8 mouse cellular contexts compared by ENCODE assay signal in the genomic region with DNA sequence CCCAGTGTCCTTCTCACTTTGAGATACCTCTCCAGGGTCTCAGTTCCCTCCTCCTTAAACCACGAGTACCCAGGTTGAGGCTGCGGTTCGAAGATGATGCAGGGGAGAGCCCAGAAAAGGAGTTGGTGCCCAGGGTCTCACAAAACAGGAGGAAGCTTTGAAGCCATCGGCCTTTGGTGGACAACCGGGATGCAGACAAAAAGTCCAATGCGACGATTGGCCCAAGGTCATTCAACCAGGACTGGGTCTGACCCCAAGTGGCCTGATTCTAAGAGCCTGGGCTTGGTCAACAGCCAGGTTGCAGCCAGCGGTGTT. TPM values are rescaled to one million over a fixed set of nuclear protein-coding genes. Genes with fewer than 3 reads are reported as not detected.
A peak's percentile ranks its signal among the peaks of the same experiment; 100 is the strongest.
DNase-seq lines count a peak whose midpoint lies in the region; ATAC-seq and TF ChIP-seq lines count a peak whose summit lies in the region.

No protein-coding gene starts in this region.

- H3K9ac ChIP-seq in kidney, postnatal 0 days (ENCODE audit: low read depth, low read length), result peak overlapping the region; percentile 51
- H3K9ac ChIP-seq in embryonic facial prominence, embryonic 14.5 days (ENCODE audit: low read depth, low read length), result peak overlapping the region; percentile 63
- H3K9ac ChIP-seq in intestine, postnatal 0 days (ENCODE audit: low read depth, low read length), result no peak overlapping the region
- H3K9ac ChIP-seq in neural tube, embryonic 12.5 days, result peak overlapping the region; percentile 51

- TF ChIP-seq CTCF in kidney, postnatal 0 days (IDR thresholded peaks at IDR 0.05; ENCODE audit: low read depth), result no peak
- no peak for TF ChIP-seq CTCF in intestine, postnatal 0 days (IDR thresholded peaks at IDR 0.05; ENCODE audit: low read depth)

- no peaks in the 10 kb centered on the region for H3K36me3 ChIP-seq in kidney, postnatal 0 days (ENCODE audit: insufficient read depth, low read length)
- peaks cover 10% of the 10 kb centered on the region; the same call in 1 of the 2 replicates for H3K36me3 ChIP-seq in embryonic facial prominence, embryonic 14.5 days (ENCODE audit: control insufficient read depth, insufficient read depth, low read length)
- H3K36me3 ChIP-seq in intestine, postnatal 0 days (ENCODE audit: control insufficient read depth, insufficient read depth), result peaks cover 4% of the 10 kb centered on the region; the same call in 1 of the 2 replicates
- no peaks in the 10 kb centered on the region for H3K36me3 ChIP-seq in neural tube, embryonic 12.5 days

- H3K4me2 ChIP-seq in kidney, postnatal 0 days (ENCODE audit: low read length), result peak overlapping the region; percentile 69
- H3K4me2 ChIP-seq in embryonic facial prominence, embryonic 14.5 days (ENCODE audit: low read depth, low read length), result peak overlapping the region; percentile 93
- H3K4me2 ChIP-seq in intestine, postnatal 0 days (replicated peaks; ENCODE audit: low read depth), result peak overlapping the region; percentile 95
- peak overlapping the region; percentile 84 for H3K4me2 ChIP-seq in neural tube, embryonic 12.5 days (replicated peaks)

- H3K4me3 ChIP-seq in kidney, postnatal 0 days (replicated peaks; ENCODE audit: low read depth, low read length), result peak overlapping the region; percentile 35
- peak overlapping the region; percentile 53 for H3K4me3 ChIP-seq in embryonic facial prominence, embryonic 14.5 days (ENCODE audit: low read depth, low read length)
- peak overlapping the region; percentile 55 for H3K4me3 ChIP-seq in intestine, postnatal 0 days (ENCODE audit: low read depth, low read length)
- H3K4me3 ChIP-seq in neural tube, embryonic 12.5 days, result peak overlapping the region; percentile 46

- DNase-seq in kidney, postnatal 0 days (ENCODE audit: low spot score), result no peak
- DNase-seq in kidney, postnatal 10 days, result no peak
- DNase-seq in embryonic facial prominence, embryonic 14.5 days (ENCODE audit: low spot score), result no peak
- DNase-seq in c-Kit-positive CD71-positive TER-119-positive erythroid progenitor cells, embryonic 14.5 days (ENCODE audit: low spot score), result no peak
- no peak for DNase-seq in lung, postnatal 25 days (ENCODE audit: low spot score)

- ATAC-seq in kidney, postnatal 0 days (replicated peaks; ENCODE audit: low FRiP score, low read depth), result no peak
- ATAC-seq in embryonic facial prominence, embryonic 14.5 days (ENCODE audit: low read depth), result no peak
- ATAC-seq in intestine, postnatal 0 days, result no peak
- no peak for ATAC-seq in neural tube, embryonic 12.5 days (ENCODE audit: low FRiP score, low read depth)
- no peak for ATAC-seq in erythroid progenitor cell, adult 5-6 weeks (replicated peaks; ENCODE audit: low FRiP score, poor library complexity, severe bottlenecking)

- H3K27me3 ChIP-seq in kidney, postnatal 0 days (ENCODE audit: insufficient read depth, low read length), result peaks cover 7% of the 10 kb centered on the region
- H3K27me3 ChIP-seq in embryonic facial prominence, embryonic 14.5 days (replicated peaks; ENCODE audit: control insufficient read depth, insufficient read depth, low read length), result peaks cover 71% of the 10 kb centered on the region
- peaks cover 38% of the 10 kb centered on the region for H3K27me3 ChIP-seq in intestine, postnatal 0 days (replicated peaks; ENCODE audit: control insufficient read depth, insufficient read depth, low read length)
- H3K27me3 ChIP-seq in neural tube, embryonic 12.5 days (replicated peaks), result peaks cover 78% of the 10 kb centered on the region

- WGBS in kidney, postnatal 0 days, result 15% methylated on average over 8 of the region's 8 CpGs
- 23% methylated on average over 8 of the region's 8 CpGs for WGBS in embryonic facial prominence, embryonic 14.5 days
- 46% methylated on average over 8 of the region's 8 CpGs for WGBS in intestine, postnatal 0 days
- WGBS in neural tube, embryonic 12.5 days, result 14% methylated on average over 8 of the region's 8 CpGs

- peaks cover 19% of the 10 kb centered on the region for H3K4me1 ChIP-seq in kidney, postnatal 0 days (replicated peaks; ENCODE audit: insufficient read depth, low read length)
- H3K4me1 ChIP-seq in embryonic facial prominence, embryonic 14.5 days (ENCODE audit: control insufficient read depth, insufficient read depth, low read length), result peaks cover 9% of the 10 kb centered on the region
- H3K4me1 ChIP-seq in intestine, postnatal 0 days (replicated peaks; ENCODE audit: control insufficient read depth, insufficient read depth, low read length), result peaks cover 8% of the 10 kb centered on the region
- H3K4me1 ChIP-seq in neural tube, embryonic 12.5 days, result peaks cover 31% of the 10 kb centered on the region

- H3K9me3 ChIP-seq in kidney, postnatal 0 days (replicated peaks; ENCODE audit: low read length), result no peaks in the 10 kb centered on the region
- H3K9me3 ChIP-seq in embryonic facial prominence, embryonic 14.5 days (ENCODE audit: control insufficient read depth, low read length), result no peaks in the 10 kb centered on the region
- no peaks in the 10 kb centered on the region for H3K9me3 ChIP-seq in intestine, postnatal 0 days (ENCODE audit: control insufficient read depth)
- no peaks in the 10 kb centered on the region for H3K9me3 ChIP-seq in neural tube, embryonic 12.5 days

- no peak overlapping the region for H3K27ac ChIP-seq in kidney, postnatal 0 days
- H3K27ac ChIP-seq in embryonic facial prominence, embryonic 14.5 days (replicated peaks; ENCODE audit: low read depth, low read length), result no peak overlapping the region
- no peak overlapping the region for H3K27ac ChIP-seq in intestine, postnatal 0 days (ENCODE audit: low read depth, low read length)
- H3K27ac ChIP-seq in neural tube, embryonic 12.5 days, result no peak overlapping the region

RNA-seq across cellular contexts. Expression of a gene that starts 0.4 kb away (rescaled TPM):
- 1.9 and 2.7 TPM in 2 replicates for polyA plus RNA-seq in kidney, postnatal 0 days (2015; fragmentation: Nextera tagmentation; extraction: Ambion mirVana)
- 3.8 and 4.8 TPM in 2 replicates for polyA plus RNA-seq in embryonic facial prominence, embryonic 14.5 days (2014; fragmentation: Nextera tagmentation; extraction: Ambion mirVana)
- 0.93 and 1.2 TPM in 2 replicates for polyA plus RNA-seq in intestine, postnatal 0 days (2015; fragmentation: Nextera tagmentation; extraction: Ambion mirVana)
- 0.75 and 0.92 TPM in 2 replicates for polyA plus RNA-seq in neural tube, embryonic 12.5 days (2016; fragmentation: Nextera tagmentation; extraction: Ambion mirVana)
- not detected in 2 replicates for total RNA-seq in erythroid progenitor cell, adult 5-6 weeks (2015; ENCODE audit: low replicate concordance)
- 1.5 TPM in 1 of 2 replicates, not detected in the other for total RNA-seq in erythroid progenitor cell, adult 5-6 weeks (2017; ENCODE audit: low replicate concordance)

RNA-seq across cellular contexts. Expression of a gene that starts 7.6 kb away (rescaled TPM):
- 27.2 and 30.3 TPM in 2 replicates for polyA plus RNA-seq in kidney, postnatal 0 days (2015; fragmentation: Nextera tagmentation; extraction: Ambion mirVana)
- 33.8 and 38.1 TPM in 2 replicates for polyA plus RNA-seq in embryonic facial prominence, embryonic 14.5 days (2014; fragmentation: Nextera tagmentation; extraction: Ambion mirVana)
- polyA plus RNA-seq in intestine, postnatal 0 days (2015; fragmentation: Nextera tagmentation; extraction: Ambion mirVana), result 18.9 and 22.8 TPM in 2 replicates
- 36.5 and 39.9 TPM in 2 replicates for polyA plus RNA-seq in neural tube, embryonic 12.5 days (2016; fragmentation: Nextera tagmentation; extraction: Ambion mirVana)
- total RNA-seq in erythroid progenitor cell, adult 5-6 weeks (2015; ENCODE audit: low replicate concordance), result 0.42 and 2.2 TPM in 2 replicates
- 1.7 TPM in 1 of 2 replicates, not detected in the other for total RNA-seq in erythroid progenitor cell, adult 5-6 weeks (2017; ENCODE audit: low replicate concordance)

RNA-seq across cellular contexts. Expression of a gene that starts 41.2 kb away (rescaled TPM):
- 26.8 and 28.3 TPM in 2 replicates for polyA plus RNA-seq in kidney, postnatal 0 days (2015; fragmentation: Nextera tagmentation; extraction: Ambion mirVana)
- 21.8 and 26.5 TPM in 2 replicates for polyA plus RNA-seq in embryonic facial prominence, embryonic 14.5 days (2014; fragmentation: Nextera tagmentation; extraction: Ambion mirVana)
- 17.1 and 17.5 TPM in 2 replicates for polyA plus RNA-seq in intestine, postnatal 0 days (2015; fragmentation: Nextera tagmentation; extraction: Ambion mirVana)
- polyA plus RNA-seq in neural tube, embryonic 12.5 days (2016; fragmentation: Nextera tagmentation; extraction: Ambion mirVana), result 26.7 and 26.9 TPM in 2 replicates
- 2.2 and 23.5 TPM in 2 replicates for total RNA-seq in erythroid progenitor cell, adult 5-6 weeks (2015; ENCODE audit: low replicate concordance)
- total RNA-seq in erythroid progenitor cell, adult 5-6 weeks (2017; ENCODE audit: low replicate concordance), result 3.6 and 4.6 TPM in 2 replicates

RNA-seq across cellular contexts. Expression of a gene that starts 41.6 kb away (rescaled TPM):
- polyA plus RNA-seq in kidney, postnatal 0 days (2015; fragmentation: Nextera tagmentation; extraction: Ambion mirVana), result 477 and 504 TPM in 2 replicates
- 283 and 350 TPM in 2 replicates for polyA plus RNA-seq in embryonic facial prominence, embryonic 14.5 days (2014; fragmentation: Nextera tagmentation; extraction: Ambion mirVana)
- polyA plus RNA-seq in intestine, postnatal 0 days (2015; fragmentation: Nextera tagmentation; extraction: Ambion mirVana), result 185 and 196 TPM in 2 replicates
- polyA plus RNA-seq in neural tube, embryonic 12.5 days (2016; fragmentation: Nextera tagmentation; extraction: Ambion mirVana), result 819 and 832 TPM in 2 replicates
- 242 and 276 TPM in 2 replicates for total RNA-seq in erythroid progenitor cell, adult 5-6 weeks (2015; ENCODE audit: low replicate concordance)
- total RNA-seq in erythroid progenitor cell, adult 5-6 weeks (2017; ENCODE audit: low replicate concordance), result 439 and 531 TPM in 2 replicates
